Mouse (Mus musculus) bone marrow macrophage, adult 2 months (primary cell): ENCODE measurements around the gene Lekr1.

Experiments
- CTCF ChIP-seq: IDR thresholded peaks from 2 replicates; pipeline ENCODE4 v1.5.1; 2012; ENCODE audit warnings: low read depth, mild to moderate bottlenecking, low read length, moderate library complexity
- POLR2A ChIP-seq: IDR thresholded peaks from 2 replicates; pipeline ENCODE4 v1.6.1; 2012; ENCODE audit warnings: mild to moderate bottlenecking, low read depth, low read length, borderline replicate concordance

GRCm38 (mm10) chr3:65844851-65845552 lies 179.0 kb downstream of the Lekr1 start:
- TF ChIP-seq CTCF, result no peak
- no peak for TF ChIP-seq POLR2A
